Mouse (Mus musculus): ENCODE measurements around the gene Mcrip1.

Mcrip1 gene

DNA sequence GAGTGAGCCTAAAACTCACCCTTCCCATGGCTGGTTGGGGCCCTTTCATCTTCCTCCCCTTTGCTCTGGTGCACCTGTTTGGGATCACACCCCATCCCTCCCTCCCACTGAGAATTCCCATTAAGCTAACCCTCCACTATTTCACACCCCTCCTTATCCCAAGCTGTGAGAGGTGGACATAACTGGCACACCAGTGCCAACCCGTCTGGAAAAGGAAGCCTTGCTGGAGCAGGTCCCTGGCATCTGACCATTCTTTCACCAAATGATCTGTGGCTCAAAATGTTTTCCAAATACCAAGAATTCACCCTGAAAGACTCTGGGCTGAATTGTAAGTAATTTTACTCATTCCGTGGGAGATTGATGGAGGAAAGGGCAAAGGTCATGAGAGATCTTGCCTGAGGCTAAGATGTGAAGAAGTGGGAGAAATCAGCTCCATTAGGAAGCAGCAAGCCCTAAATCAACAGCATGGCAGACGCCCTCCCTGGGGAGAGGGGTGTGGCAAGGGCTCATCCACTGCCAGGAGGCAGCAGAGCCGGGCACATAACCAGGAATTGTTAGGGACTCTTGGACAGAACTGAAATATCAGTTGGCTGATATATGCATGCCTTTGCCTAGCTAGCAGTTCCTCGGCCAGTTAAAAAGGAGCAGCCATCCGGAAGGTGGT is 36.6 kb downstream of the Mcrip1 start:
- DNase-seq (ENCODE audit: low read depth, low spot score): no peak

DNA sequence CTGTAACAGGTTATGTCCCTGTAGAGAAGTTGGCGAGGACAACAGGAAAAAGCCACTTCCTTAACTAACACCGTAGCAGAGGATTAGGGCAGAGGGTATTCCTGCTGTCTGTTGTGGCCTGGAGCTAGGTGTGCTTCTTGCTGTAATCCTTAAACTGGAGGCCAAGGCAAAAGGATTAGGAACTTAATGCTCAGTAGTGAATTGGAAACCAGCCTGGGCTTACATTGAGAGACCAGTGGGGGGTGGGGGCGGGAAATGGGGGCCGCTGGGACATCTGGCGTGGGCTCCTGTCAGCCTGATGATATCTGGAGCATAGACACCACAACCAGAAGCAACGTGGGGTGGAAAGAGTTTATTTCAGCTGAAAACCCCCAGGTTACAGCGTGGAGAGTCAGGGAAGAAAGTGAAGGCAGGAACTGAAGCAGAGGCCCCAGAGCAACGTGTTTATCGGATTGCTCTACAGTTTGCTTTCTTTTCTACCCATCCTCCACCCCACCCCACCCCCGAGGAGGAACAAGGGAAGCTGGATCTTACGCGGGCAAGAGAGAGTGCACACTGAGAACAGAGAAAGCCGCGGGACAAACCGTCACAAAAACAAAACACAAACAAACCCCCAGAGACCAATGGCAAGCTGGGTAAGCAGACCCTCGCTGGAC is 39.0 kb downstream of the Mcrip1 start:
- no peak for DNase-seq (ENCODE audit: low read depth, low spot score)

DNA sequence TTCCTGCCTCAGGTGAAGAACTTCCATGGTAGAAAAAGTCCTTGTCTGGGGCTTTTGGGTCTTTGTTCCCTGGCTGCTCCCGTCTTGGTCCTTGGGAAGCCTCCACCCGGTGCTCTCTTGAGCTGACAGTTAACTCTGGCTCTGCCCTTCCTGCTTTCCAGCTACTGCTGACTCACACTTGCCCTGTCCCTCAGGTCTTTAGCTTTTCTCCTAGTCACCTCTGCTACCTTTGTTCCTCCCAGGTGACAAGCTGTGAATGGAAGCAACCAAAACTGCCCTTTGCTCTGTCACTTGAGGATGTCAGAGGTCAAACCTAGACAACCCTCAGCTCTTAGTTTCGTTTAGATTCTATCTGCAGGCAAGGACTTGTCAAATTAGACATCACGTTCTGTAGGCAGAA is 39.6 kb downstream of the Mcrip1 start:
- DNase-seq (ENCODE audit: low read depth, low spot score): no peak

DNA sequence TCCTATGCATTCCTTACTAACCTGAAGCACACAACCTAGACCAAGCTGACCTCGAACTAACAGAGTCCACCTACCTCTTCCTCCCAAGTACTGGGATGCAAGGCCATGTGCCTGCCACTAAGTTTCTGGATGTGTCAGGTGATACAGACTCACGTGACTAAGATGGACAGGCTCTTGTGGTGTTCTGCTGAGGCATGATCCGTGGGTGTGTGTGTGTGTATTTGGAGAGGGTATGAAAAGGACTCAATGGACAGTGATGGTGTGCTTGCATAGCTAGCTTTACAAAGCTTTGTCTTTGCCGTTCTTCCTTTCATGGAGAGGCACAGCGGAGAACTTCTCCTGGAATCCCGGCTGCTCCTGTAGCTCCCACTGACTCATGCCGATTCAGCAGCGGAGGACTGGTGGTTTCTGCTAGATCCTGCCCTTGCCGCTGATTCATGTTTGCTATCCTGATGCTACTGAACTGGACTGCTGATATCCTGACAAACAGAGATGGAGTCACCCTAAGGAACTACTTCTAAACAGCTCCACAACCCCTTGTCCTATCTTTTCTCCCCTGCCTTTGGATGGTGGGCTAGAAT is 41.1 kb downstream of the Mcrip1 start:
- no peak for DNase-seq (ENCODE audit: low read depth, low spot score)

DNA sequence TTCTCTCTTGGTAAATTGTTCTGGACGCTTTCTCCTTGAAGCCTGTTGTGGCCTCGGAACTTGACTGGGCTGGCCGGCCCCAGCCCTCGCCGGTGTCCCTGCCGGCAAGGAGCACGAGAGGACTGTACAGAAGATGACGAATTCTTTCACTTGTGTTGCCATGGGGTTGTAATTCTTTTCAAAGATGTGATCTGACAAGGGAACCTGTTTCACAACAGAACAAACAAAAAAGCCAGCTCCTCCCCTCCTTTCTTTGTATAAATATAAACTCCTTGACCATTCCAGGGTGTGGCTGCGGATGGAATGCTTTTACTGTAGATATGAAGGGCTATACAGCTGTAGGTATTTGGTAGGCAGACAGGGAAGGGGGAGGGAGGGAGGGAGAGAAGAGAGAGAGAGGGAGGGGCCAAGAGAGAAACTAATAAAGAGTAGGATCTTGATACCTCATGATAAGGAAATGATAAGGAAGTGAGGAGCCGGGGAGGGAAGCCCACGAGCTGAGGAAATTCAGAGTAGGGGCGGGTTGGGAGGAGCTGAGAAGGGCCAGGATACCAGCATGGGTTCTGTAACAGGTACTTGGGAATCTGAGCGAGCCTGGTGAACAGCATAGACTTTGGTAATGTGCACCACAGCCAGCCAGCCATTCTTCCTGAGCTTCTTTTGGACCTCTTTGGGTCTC is 41.8 kb downstream of the Mcrip1 start:
- DNase-seq (ENCODE audit: low read depth, low spot score): no peak

DNA sequence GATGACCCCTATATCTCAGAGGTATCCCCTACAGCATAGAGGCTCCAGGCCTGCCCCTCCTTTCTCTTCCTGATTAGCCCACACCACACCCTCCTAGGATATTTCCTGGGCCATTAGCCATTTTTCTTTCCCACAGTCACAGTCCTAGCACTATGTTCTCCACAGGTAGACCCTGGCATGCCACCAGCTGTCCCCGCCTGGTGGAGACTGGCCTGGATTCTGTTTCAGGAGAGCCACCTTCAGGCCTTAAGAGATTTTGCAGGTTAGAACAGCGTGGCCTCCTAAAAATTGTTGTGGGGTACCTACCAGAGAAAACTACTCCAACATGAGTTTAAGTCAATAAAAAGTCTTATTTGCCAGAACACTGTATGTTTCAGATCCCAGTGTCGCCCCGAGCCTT is 42.6 kb downstream of the Mcrip1 start:
- peak; percentile 51 for DNase-seq (ENCODE audit: low read depth, low spot score)

DNA sequence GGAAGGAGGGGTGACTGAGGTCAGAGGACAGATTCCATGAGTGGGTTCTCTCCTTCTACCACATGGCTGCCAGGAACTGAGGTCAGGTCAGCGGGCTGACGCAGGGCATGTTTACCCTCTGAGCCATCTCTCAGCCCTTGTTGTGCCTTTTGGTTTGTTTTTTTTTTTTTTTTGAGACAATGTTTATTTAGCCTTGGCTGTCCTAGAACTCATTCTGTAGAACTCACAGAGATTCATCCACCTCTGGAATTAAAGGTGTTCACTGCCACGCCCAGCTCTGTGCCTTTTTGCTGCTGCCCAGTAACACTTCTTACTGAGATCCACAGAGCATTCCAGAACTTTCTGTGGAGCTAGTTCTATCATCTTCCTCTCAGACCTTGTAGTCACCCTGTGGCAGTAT is 43.9 kb downstream of the Mcrip1 start:
- DNase-seq (ENCODE audit: low read depth, low spot score): no peak

DNA sequence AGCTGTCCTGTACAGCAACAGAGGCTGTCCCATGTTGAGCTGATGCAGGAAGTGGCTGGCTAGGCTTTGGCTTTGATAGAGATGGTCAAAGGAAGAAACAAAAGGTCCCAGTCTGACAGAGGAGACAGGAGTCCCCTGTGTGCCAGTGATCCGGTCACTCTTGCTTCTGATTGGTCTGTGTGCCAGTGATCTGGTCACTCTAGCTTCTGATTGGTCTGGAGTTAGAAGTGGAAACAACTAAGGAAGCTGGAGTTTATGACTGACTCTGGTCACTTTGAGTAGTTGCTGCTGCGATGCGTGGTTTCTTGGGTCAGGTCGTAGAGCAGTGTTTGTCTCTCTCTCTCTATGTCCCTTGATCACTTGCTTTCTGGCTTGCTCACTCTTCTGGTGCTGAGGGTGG is 47.8 kb downstream of the Mcrip1 start:
- no peak for DNase-seq (ENCODE audit: low read depth, low spot score)

DNA sequence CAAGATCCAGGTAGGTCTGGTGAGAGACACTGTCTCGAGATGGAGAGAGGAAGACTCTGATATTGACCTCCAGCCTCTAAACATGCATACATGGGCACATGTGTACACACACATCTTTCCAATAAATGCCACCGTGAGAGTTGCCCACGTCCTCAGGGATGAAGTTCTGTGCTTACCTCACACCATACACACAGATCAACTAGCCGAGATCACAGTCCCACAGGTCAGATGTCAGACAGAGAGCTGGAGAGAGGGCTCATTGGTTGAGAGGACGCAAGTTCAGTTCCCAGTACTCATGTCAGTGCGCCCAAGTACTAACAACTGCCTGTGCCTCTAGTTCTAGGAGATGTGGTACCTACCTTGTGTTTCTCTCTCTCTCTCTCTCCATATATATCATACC is 48.5 kb downstream of the Mcrip1 start:
- no peak for DNase-seq (ENCODE audit: low read depth, low spot score)

DNA sequence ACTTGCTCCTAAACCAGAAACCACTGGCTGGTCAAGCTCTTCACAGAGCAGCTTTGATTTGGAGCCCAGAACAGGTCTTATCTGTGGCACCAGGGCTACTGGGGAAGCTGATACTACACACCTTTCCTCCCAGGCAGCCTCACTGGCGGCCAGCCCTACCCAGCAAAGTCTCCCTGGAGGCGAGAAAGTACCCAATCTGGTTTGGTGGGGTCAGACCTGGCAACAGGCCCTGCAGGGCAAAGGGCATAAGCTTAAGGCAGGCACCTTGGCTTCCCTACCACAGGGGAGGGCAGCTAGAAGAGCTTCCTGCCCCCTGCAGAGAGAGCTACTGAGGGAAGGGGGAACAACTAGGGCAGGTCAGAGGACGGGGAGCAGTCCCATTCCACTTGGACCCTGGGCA is 49.2 kb downstream of the Mcrip1 start:
- no peak for DNase-seq (ENCODE audit: low read depth, low spot score)

DNA sequence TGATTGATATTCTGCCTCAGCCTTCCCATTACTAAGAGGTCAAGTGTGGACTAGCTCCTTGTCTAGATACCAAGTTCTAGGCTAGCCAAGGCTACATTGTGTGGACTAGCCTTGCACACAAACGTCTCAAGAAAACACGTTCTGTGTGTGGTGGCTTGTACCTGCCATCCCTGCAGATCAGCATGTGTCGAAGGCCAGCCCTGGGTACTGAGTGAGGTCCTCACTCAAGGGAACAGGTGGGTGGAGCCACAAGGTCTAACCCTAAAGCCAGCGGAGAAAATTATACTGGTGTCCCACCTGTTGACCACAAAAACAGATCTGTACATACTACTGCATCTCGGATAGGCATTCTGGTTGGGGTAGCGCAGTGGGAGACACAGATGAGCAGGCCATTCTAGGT is 49.6 kb downstream of the Mcrip1 start:
- no peak for DNase-seq (ENCODE audit: low read depth, low spot score)

DNA sequence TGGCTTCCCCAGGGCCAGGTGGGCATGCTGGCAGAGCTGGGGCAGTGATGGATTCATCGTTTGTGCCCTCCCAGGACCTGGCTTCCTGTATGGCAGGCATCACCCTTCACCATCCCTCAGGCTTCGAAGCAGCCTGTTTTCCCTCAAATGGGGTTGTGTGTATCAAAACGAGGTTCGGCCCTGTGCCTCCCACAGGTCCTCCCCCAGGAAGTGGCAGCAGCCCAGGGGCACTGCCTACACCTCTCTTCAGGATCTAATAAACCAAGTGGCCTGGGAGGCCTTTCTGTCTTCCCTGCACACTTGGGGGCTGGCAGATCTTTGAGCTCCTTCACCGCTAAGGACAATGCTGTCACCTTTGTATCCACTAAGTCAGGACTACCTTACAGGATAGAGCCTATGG is 50.6 kb downstream of the Mcrip1 start:
- no peak for DNase-seq (ENCODE audit: low read depth, low spot score)

DNA sequence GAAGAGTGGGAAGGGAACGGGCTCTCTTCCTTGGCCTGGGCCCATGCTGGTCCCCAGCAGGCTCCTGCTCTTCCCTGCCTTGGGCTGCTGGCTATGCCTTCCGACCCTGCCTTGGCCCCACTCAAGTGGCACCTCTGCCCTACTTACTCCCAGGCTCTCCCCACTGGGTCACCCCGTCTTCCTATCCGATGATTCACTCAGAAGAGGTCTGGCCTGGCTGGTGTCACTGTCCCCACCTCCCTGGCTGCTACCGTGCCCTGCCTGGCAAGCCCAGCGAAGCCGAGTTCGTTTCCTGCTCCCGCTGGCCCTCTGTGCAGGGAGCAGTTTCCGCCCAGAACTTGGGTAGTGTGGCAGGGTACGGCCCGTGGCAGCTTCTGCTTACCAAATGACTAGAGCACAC is 51.3 kb downstream of the Mcrip1 start:
- no peak for DNase-seq (ENCODE audit: low read depth, low spot score)

DNA sequence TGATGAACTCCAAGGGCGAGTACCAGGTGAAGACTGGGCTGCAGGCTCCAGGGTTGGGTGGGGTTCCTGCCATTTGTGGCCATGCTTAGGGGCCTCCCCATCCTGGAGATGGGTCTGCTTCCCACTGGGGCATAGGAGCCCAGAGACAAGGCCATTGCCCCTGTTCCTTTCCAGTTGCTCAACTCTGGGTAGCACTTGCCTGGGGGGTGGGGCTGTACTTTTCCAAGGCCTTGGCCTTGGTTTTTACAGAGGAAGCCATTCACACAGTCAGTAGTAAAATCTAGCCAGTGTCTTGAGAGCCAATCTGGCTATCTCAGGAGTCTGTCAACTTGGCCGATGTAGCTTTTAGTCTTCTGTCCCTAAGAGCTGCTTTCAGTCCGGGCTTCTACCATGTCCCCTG is 52.1 kb downstream of the Mcrip1 start:
- no peak for DNase-seq (ENCODE audit: low read depth, low spot score)

DNA sequence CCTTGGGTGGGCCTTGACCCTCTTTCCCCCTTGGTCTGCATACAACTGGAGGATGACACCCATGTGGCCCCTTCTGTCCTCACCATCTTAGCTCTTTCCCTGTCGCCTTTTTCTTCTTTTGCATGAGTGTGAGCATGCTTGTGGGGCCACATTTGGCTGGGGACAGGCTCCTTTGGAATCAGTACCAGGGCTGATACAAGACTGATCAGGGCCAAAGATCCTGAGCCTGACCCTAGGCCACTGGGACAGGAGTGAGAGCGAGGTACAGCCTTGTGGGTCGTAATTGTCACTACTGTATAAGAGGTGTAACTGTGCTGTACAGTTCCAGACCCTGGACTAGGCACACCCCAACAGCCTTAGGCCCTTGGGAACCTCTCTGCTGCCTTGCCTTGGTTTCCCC is 55.6 kb downstream of the Mcrip1 start:
- DNase-seq (ENCODE audit: low read depth, low spot score): no peak

DNA sequence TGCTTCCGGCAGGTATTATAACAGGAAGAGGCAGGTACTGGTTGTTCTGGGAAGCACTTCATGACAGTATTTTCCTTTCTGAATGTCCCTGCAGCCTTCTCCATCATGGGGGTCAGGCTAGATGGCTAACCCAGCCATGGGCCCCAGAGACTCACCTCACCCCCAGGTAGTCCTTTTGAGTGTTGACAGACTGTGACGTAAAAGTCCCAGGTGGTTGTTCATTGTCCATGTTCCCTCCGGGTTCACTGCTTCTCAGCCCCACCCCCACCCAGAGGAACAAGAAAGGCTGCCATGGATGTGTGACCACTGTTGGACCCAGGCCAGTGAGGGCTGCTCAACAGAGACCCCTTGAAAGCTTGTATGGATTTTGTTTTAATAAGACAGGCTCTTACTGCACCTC is 56.2 kb downstream of the Mcrip1 start:
- no peak for DNase-seq (ENCODE audit: low read depth, low spot score)
